Mouse (Mus musculus): ENCODE data around the gene Naa80.

Naa80 gene

DNA sequence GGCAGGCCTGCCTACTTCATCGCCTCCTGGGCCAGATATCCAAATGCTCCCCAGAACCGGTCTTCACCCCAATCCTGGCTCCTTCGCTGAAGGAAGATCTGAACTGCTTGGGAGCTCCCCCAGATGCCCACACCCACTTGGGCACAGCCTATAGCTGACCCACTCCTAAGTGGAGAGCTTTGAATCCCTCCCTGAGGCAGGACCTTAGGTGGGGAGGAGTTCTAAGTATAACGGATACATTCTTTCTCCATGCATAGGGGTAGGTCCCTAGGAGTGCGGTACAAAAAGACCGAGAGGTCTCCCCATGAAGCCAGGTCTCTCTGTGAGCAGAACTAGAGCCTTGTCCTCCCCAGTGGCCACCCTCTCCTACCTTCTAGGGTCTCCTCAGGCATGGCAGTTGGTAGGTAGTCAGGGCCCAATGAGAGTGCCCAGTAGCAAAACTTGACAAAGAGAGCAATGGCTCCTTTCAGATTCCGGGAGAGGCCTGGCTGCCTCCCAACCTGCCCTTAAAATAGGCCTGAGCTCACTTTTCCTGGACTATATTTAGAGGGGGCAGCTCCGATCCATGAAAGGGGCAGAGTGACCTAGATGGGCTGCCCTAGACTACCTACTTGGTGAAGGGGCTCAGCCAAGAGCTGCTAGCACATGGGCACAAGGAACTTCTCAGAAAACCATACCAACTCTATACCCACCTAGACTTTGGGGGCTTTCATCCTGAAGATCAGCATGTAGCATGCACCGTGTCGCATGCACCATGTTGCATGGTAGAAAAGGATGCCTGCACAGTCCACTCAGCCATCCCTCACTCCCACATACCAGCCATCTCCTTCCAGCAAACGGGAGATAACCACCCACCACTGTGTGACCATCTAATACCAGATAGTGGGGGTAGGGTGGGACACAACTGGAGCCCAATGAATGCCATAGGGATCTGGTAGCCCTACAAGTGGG, 18.2 kb downstream of the Naa80 start:
- DNase-seq (ENCODE audit: low read depth, low spot score): no peak

- DNase-seq (ENCODE audit: low read depth, low spot score): no peak
These were observed 19.7 kb downstream of the Naa80 start for GRCm38 (mm10) chr9:107598385-107598784.

GRCm38 (mm10) chr9:107599433-107599832, 20.7 kb downstream of the Naa80 start:
- DNase-seq (ENCODE audit: low read depth, low spot score): no peak

DNA sequence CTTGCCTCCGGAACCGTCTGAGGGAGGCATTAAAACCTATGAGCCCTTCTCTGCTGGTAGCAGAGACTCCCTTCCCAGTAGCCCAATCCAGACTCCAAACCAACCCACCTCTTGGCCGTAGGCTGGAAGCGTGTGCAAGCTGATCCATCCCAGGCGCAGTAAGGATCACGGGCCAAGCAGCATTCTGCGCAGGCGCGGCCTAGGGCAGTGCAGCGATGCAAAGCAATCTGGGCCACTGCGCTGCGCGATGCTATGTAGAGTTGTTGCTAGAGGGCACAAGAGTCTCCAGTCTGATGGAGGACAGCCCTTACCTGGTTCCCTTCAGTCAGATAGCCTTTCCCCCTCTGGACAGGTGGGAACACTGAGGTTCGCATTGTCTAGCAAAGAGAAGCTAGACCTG, 21.2 kb downstream of the Naa80 start:
- no peak for DNase-seq (ENCODE audit: low read depth, low spot score)

DNA sequence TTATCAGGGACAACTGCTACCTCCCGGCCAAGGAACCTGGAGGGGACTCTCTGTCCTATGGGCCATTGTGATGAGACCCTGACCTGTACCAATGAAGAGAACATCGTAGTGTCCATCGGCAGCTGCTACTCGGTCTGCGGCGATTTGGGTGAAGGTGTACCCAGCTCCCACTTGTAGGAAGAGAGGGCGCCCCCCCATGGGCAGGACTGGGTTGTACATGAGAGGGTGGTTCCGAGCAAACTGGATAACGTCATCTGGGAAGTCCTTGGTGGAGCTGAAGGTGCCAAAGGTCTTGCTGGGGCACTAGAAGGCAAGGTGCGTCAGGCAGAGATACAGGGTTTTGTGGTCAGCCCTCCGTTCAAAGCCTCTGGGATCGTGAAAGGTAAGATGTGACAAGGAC, 22.1 kb downstream of the Naa80 start:
- no peak for DNase-seq (ENCODE audit: low read depth, low spot score)

GRCm38 (mm10) chr9:107601275-107601674, 22.6 kb downstream of the Naa80 start:
- DNase-seq (ENCODE audit: low read depth, low spot score): no peak

DNA sequence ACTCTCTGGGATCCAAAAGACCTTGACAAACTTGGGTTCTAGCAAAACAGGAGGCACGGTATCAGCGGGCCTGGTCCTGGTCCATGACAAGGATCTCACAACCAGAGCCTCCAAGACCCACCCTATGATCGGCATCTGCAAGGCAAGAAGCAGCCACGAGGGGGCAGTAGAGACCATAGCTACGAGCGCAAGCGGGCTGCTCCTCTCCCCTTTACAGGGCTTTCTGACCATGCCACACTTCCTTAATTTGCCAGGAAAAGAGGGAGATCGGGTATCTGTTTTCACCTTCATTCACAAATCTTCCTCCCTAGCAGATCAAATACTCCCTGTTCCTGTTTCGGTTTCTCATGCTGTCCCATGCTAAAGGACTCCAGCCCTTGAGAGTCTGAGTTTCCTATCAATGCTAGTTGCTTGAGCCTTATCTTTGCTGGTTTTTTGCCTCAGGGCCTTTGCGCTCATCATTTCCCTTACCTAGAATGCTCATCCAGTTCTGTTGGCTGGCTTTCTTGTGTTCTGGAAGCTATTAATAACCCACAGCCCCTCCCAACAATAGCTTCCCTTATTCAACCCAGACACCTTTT, 23.5 kb downstream of the Naa80 start:
- peak; percentile 71 for DNase-seq (ENCODE audit: low read depth, low spot score)

DNA sequence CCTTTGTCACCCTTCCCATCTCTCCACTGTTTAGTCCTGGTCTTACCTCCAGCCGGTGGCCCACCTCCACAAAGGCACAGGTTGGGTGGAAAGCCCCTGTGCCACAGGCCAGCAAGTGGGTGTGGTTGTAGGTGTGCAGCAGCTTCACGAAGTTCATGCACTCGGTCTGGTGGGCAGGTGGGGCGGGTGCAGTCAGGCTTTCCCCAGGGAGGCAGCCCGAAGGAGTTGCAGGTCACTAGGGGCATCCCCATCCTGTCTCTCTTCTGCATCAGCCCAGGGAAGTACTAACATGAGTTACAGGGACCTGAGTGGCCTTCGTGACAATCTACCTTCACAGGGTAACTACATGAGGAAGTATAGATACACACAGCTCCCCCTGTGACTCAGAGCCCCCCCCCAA, 24.6 kb downstream of the Naa80 start:
- DNase-seq (ENCODE audit: low read depth, low spot score): no peak

GRCm38 (mm10) chr9:107605041-107605661, 26.5 kb downstream of the Naa80 start:
- no peak for DNase-seq (ENCODE audit: low read depth, low spot score)

GRCm38 (mm10) chr9:107606591-107606990, 27.9 kb downstream of the Naa80 start:
- DNase-seq (ENCODE audit: low read depth, low spot score): no peak

- no peak for DNase-seq (ENCODE audit: low read depth, low spot score)
These were observed 28.3 kb downstream of the Naa80 start for GRCm38 (mm10) chr9:107607036-107607435.

GRCm38 (mm10) chr9:107607653-107608245, 29.1 kb downstream of the Naa80 start:
- DNase-seq (ENCODE audit: low read depth, low spot score): no peak

DNA sequence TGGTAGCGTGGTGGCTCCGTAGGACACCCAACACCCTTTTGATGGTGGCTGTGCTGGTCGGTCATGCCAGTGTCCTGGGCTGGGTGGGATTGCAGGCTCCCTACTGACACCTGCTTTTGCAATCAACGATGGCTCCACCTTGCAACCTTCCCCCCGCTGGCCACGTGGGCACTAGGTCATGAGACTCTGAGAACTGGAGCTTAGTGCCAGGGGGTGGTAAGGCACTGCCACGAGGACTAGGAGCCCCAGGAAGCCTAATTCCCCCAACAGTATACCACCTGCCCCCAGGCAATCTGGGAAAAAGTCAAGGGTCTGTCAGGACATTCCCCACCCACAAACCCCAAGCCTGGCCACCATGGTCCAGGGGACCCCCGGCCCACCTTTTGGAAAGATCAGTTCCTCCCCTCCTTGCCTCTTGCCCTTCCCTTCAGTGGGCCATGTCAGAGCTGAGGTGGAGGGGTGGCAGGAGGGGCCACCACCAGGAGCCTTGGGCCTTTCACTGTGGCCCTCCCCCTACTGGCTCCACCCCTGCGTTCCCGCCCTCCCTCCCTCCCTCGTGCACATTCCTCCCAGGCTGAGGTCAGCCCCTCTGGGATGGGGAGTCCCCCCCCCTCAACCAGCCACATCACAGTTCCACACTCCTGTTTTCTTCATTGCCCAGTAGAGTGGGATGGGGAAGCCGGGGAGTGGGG, 30.2 kb downstream of the Naa80 start, which contains the start of gene Sema3b:
TSS of gene Sema3b (minus strand) at position 489 of the 692 bp plus-strand sequence.
- no peak for DNase-seq (ENCODE audit: low read depth, low spot score)

DNA sequence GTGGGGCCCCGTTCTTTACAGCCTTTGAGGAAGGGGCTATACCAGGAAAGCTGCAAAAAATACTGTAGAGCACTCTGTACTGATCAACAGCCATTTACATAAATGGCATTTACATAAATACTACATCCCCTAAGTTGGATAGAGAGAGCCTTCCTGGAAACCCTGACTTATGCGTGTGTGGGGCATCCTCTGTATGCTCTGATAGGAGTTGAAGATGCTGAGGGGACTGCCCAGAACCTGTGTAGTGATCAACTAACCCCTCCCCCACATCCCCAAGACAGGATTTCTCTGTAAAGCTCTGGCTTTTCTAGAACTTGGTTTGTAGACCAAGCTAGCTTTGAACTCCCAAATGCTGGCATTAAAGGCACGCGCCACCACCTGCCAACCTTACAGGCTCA, 30.7 kb downstream of the Naa80 start:
- no peak for DNase-seq (ENCODE audit: low read depth, low spot score)

- DNase-seq (ENCODE audit: low read depth, low spot score): no peak
These were observed 32.9 kb downstream of the Naa80 start for GRCm38 (mm10) chr9:107611456-107612190.

- DNase-seq (ENCODE audit: low read depth, low spot score): peak; percentile 95
These were observed 33.7 kb downstream of the Naa80 start for GRCm38 (mm10) chr9:107612191-107612944.

DNA sequence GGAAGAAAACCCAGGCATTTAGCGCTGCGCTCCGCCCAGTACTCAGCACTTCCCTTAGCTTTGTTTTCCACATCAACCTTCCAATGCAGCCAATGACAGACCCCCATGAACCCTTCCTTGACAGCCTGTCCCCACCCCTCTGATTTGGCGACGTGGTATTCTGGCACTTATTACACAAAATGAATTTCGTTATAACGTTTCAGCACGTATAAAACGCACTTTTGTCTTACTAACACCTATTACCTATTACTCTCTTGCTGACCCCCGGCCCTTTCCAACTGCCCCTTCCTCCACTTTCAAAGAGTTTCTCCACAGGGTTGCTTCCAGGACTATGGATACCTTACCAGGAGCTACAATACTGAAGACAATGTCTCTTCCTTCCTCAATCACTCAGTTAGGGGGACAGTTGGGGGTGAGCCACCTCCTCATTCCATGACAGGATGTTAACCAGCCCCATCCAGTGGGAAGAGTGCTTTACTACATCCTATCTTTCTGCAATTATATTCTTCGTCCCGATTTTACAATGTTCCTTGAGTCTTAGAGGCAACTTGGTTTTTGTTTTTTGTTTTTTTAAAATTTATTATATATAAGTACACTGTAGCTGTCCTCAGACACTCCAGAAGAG, 34.4 kb downstream of the Naa80 start:
- no peak for DNase-seq (ENCODE audit: low read depth, low spot score)

- DNase-seq (ENCODE audit: low read depth, low spot score): no peak
These were observed 36.3 kb downstream of the Naa80 start for GRCm38 (mm10) chr9:107615035-107615434.

DNA sequence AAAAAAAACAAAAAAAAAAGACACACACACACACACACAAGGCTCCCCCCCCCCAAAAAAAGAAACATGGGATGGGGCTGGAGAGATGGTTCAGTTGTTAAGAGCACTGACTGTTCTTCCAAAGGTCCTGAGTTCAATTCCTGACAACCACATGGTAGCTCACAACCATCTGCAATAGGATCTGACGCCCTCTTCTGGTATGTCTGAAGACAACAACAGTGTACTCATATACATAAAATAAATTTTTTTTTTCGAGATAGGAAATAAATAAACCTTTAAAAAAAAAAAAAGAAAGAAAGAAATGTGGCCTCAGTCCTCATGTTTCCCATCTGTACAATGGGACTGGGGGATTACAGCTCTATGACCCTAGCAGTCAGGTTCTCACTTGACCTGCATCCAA, 38.8 kb downstream of the Naa80 start:
- no peak for DNase-seq (ENCODE audit: low read depth, low spot score)

- DNase-seq (ENCODE audit: low read depth, low spot score): no peak
These were observed 39.4 kb downstream of the Naa80 start for GRCm38 (mm10) chr9:107618098-107618497.

All from retina, adult 2 months (tissue).